Mouse (Mus musculus): ENCODE results near the gene Ptges.

- TF ChIP-seq POLR2A (IDR thresholded peaks at IDR 0.05; ENCODE audit: insufficient read length, low read depth) (peak; percentile 100), TCF12 (IDR thresholded peaks at IDR 0.05; ENCODE audit: insufficient read depth, poor library complexity, severe bottlenecking) (no peak), E2F4 (IDR thresholded peaks at IDR 0.05; ENCODE audit: insufficient read depth) (no peak), USF1 (IDR thresholded peaks at IDR 0.05; ENCODE audit: low read depth) (no peak), MAX (IDR thresholded peaks at IDR 0.05; ENCODE audit: low read depth) (no peak), CEBPB (IDR thresholded peaks at IDR 0.05; ENCODE audit: insufficient read depth, poor library complexity, severe bottlenecking) (no peak)
Measured at GRCm38 (mm10) chr2:30952824-30953490, 23.3 kb upstream of the Ptges start, which contains the start of gene Tor1b.
